Mouse (Mus musculus): ENCODE measurements around the gene Wnt11. TPM values are rescaled to one million over a fixed set of nuclear protein-coding genes. Genes with fewer than 3 reads are reported as not detected.

The Wnt11 gene
- total RNA-seq, 2 experiments from 2014 or later: 1.7 to 2.2 TPM

- DNase-seq (ENCODE audit: extremely low spot score in 1 of 2, low spot score in 1 of 2): no peak
Measured at GRCm38 (mm10) chr7:98862994-98863393, 28.1 kb downstream of the Wnt11 start.

- no peak for DNase-seq (ENCODE audit: extremely low spot score in 1 of 2, low spot score in 1 of 2)
Measured at GRCm38 (mm10) chr7:98863969-98864718, 29.2 kb downstream of the Wnt11 start.

- no peak for DNase-seq (ENCODE audit: extremely low spot score in 1 of 2, low spot score in 1 of 2)
Measured at GRCm38 (mm10) chr7:98867053-98867793, 32.3 kb downstream of the Wnt11 start.

GRCm38 (mm10) chr7:98867794-98868150 is 32.9 kb downstream of the Wnt11 start:
- no peak for DNase-seq (ENCODE audit: extremely low spot score in 1 of 2, low spot score in 1 of 2)

- no peak for DNase-seq (ENCODE audit: extremely low spot score in 1 of 2, low spot score in 1 of 2)
Measured at GRCm38 (mm10) chr7:98869070-98869469, 34.2 kb downstream of the Wnt11 start.

GRCm38 (mm10) chr7:98870791-98871190 is 35.9 kb downstream of the Wnt11 start:
- DNase-seq (ENCODE audit: extremely low spot score in 1 of 2, low spot score in 1 of 2): no peak

GRCm38 (mm10) chr7:98871882-98872281 is 37.0 kb downstream of the Wnt11 start:
- no peak for DNase-seq (ENCODE audit: extremely low spot score in 1 of 2, low spot score in 1 of 2)

GRCm38 (mm10) chr7:98873316-98873715 is 38.4 kb downstream of the Wnt11 start:
- DNase-seq (ENCODE audit: extremely low spot score in 1 of 2, low spot score in 1 of 2): no peak

- no peak for DNase-seq (ENCODE audit: extremely low spot score in 1 of 2, low spot score in 1 of 2)
Measured at GRCm38 (mm10) chr7:98874411-98874951, 39.6 kb downstream of the Wnt11 start.

GRCm38 (mm10) chr7:98875390-98875990 is 40.6 kb downstream of the Wnt11 start:
- DNase-seq (ENCODE audit: extremely low spot score in 1 of 2, low spot score in 1 of 2): no peak

GRCm38 (mm10) chr7:98876119-98876518 is 41.2 kb downstream of the Wnt11 start:
- no peak for DNase-seq (ENCODE audit: extremely low spot score in 1 of 2, low spot score in 1 of 2)

GRCm38 (mm10) chr7:98879176-98879575 is 44.3 kb downstream of the Wnt11 start:
- DNase-seq (ENCODE audit: extremely low spot score in 1 of 2, low spot score in 1 of 2): no peak

GRCm38 (mm10) chr7:98881887-98882286 is 47.0 kb downstream of the Wnt11 start:
- no peak for DNase-seq (ENCODE audit: extremely low spot score in 1 of 2, low spot score in 1 of 2)

GRCm38 (mm10) chr7:98887811-98888261 is 52.9 kb downstream of the Wnt11 start:
- DNase-seq (ENCODE audit: extremely low spot score in 1 of 2, low spot score in 1 of 2): no peak

GRCm38 (mm10) chr7:98888810-98889209 is 53.9 kb downstream of the Wnt11 start:
- no peak for DNase-seq (ENCODE audit: extremely low spot score in 1 of 2, low spot score in 1 of 2)

- no peak for DNase-seq (ENCODE audit: extremely low spot score in 1 of 2, low spot score in 1 of 2)
Measured at GRCm38 (mm10) chr7:98889211-98889610, 54.3 kb downstream of the Wnt11 start.

- no peak for DNase-seq (ENCODE audit: extremely low spot score in 1 of 2, low spot score in 1 of 2)
Measured at GRCm38 (mm10) chr7:98893144-98893543, 58.2 kb downstream of the Wnt11 start.

GRCm38 (mm10) chr7:98894305-98894704 is 59.4 kb downstream of the Wnt11 start:
- no peak for DNase-seq (ENCODE audit: extremely low spot score in 1 of 2, low spot score in 1 of 2)

GRCm38 (mm10) chr7:98894768-98895167 is 59.9 kb downstream of the Wnt11 start:
- DNase-seq (ENCODE audit: extremely low spot score in 1 of 2, low spot score in 1 of 2): no peak

- no peak for DNase-seq (ENCODE audit: extremely low spot score in 1 of 2, low spot score in 1 of 2)
Measured at GRCm38 (mm10) chr7:98895501-98896095, 60.7 kb downstream of the Wnt11 start.

GRCm38 (mm10) chr7:98897323-98897722 is 62.4 kb downstream of the Wnt11 start:
- DNase-seq (ENCODE audit: extremely low spot score in 1 of 2, low spot score in 1 of 2): peak in 1 of 2 experiments; percentile 17
